Mouse (Mus musculus) lung, embryonic 14.5 days (tissue): Measurements from ENCODE around the gene Ergic1. TPM values are rescaled to one million over a fixed set of nuclear protein-coding genes. Genes with fewer than 3 reads are reported as not detected.

Experiments used
- ATAC-seq: fragments of 200-750 bp; cut with Nextera tagmentation; 2 replicates; pipeline ENCODE4 v1.8.0; 2017; ENCODE audit warnings: mild to moderate bottlenecking, moderate TSS enrichment, moderate library complexity; ENCODE audit not compliant: insufficient read depth
- DNase-seq: peaks from one replicate; pipeline ENCODE4 v3.0.0-alpha.2; 2015
- H3K27ac ChIP-seq: fragments of 300-500 bp; sonication (generic); 2 replicates; pipeline ENCODE4 v1.5.1; 2014; ENCODE audit warnings: low read depth, mild to moderate bottlenecking, moderate library complexity
- H3K27me3 ChIP-seq: fragments of 300-500 bp; sonication (generic); 2 replicates; pipeline ENCODE4 v1.6.1; 2014; ENCODE audit warnings: low read length, control low read depth; ENCODE audit not compliant: insufficient read depth
- H3K36me3 ChIP-seq: fragments of 300-500 bp; sonication (generic); 2 replicates; pipeline ENCODE4 v1.6.1; 2014; ENCODE audit warnings: control low read depth; ENCODE audit not compliant: insufficient read depth
- H3K4me1 ChIP-seq: fragments of 300-500 bp; sonication (generic); 2 replicates; pipeline ENCODE4 v1.6.1; 2014; ENCODE audit warnings: antibody characterized with exemption, control low read depth; ENCODE audit not compliant: insufficient read depth
- H3K4me2 ChIP-seq: fragments of 300-500 bp; sonication (generic); 2 replicates; pipeline ENCODE4 v1.6.1; 2014; ENCODE audit warnings: mild to moderate bottlenecking
- H3K4me3 ChIP-seq: fragments of 300-500 bp; sonication (generic); 2 replicates; pipeline ENCODE4 v1.5.1; 2014; ENCODE audit warnings: low read depth, low read length
- H3K9ac ChIP-seq: fragments of 300-500 bp; sonication (generic); 2 replicates; pipeline ENCODE4 v1.6.1; 2014
- H3K9me3 ChIP-seq: fragments of 300-500 bp; sonication (generic); 2 replicates; pipeline ENCODE4 v1.6.1; 2016; ENCODE audit warnings: low read depth, low read length, control low read depth
- CTCF ChIP-seq: IDR thresholded peaks from 2 replicates; pipeline ENCODE4 v1.5.1; 2016; ENCODE audit warnings: antibody characterized with exemption, low read depth
- WGBS: fragments of 180-500 bp; shearing (Covaris S2); extraction: QIAGEN DNeasy Blood & Tissue Kit; methylation state at CpG from one replicate; pipeline ENCODE4 v1.1.7; 2014; 5-methylcytosine and 5-hydroxymethylcytosine counted together
- polyA plus RNA-seq: library from polyadenylated mRNA; unstranded; fragments of >200 nt; fragmentation: Nextera tagmentation; extraction: Ambion mirVana; gene quantifications from 2 replicates; pipeline ENCODE4 v1.2.1, GENCODE M21; 2014

Ergic1 gene
- polyA plus RNA-seq, 1 experiment from 2014 or later: 125 TPM

- Histone ChIP-seq H3K9me3 (no peaks in the 10 kb centered on the region), H3K4me3 (peak overlapping the region; percentile 80), H3K4me2 (peak overlapping the region; percentile 77), H3K27ac (peak overlapping the region; percentile 80), H3K36me3 (no peaks in the 10 kb centered on the region), H3K27me3 (no peaks in the 10 kb centered on the region), H3K9ac (peak overlapping the region; percentile 69), H3K4me1 (peaks cover 6% of the 10 kb centered on the region; the same call in 1 of the 2 replicates)
- DNase-seq (peak; percentile 95), ATAC-seq (peak; percentile 90)
- TF ChIP-seq CTCF: no peak
- WGBS: 0% methylated on average over 30 of the region's 30 CpGs
These were observed 114.9 kb downstream of the Ergic1 start for GRCm38 (mm10) chr17:26676252-26676615.

DNA sequence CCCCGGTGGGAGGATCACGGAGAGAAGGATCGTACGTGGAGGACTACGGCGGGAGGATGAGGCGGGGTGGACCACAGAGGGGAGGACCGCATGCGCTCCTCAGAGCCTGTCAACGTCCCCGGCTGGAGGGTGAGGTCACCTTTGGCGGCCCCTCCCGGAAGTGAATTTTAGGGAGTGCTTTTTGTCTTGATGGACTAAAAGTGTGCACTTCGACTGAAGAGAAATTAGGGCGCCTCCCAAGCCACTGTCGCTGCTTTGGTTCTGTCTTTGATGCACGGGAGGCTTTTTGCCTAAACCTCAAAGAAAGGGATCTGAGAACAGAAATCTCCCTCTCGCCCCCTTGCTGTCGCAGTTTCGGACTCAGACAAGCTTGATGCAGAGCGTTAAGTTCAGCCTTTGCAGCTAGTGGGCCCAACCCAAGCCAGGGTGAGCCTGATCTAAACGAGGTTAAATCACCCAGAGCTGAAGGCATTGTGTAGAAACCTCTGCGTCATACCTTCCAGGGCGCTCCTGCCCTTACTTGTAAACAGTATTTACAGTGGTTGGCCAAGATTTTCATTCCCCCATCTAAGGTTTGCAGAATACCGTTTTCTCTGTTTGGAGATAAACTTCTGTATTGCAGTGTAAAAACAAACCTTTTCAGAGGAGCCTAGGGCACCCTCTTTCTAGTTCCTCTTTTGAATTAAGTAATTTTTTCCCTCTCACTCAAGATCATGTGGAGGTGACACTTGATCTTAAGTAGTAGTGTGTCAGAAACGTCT lies 115.5 kb downstream of the Ergic1 start:
- WGBS: 1% methylated on average over 26 of the region's 26 CpGs
- no peaks in the 10 kb centered on the region for H3K27me3 ChIP-seq
- peak overlapping the region; percentile 80 for H3K4me3 ChIP-seq
- no peaks in the 10 kb centered on the region for H3K36me3 ChIP-seq
- TF ChIP-seq CTCF: peak; percentile 27; the same call in 1 of the 2 replicates
- peak overlapping the region; percentile 80 for H3K27ac ChIP-seq
- peak; percentile 76 for DNase-seq
- peak; percentile 90 for ATAC-seq
- H3K4me1 ChIP-seq: peaks cover 6% of the 10 kb centered on the region; the same call in 1 of the 2 replicates
- peak overlapping the region; percentile 69 for H3K9ac ChIP-seq
- no peaks in the 10 kb centered on the region for H3K9me3 ChIP-seq
- H3K4me2 ChIP-seq: peak overlapping the region; percentile 77

DNA sequence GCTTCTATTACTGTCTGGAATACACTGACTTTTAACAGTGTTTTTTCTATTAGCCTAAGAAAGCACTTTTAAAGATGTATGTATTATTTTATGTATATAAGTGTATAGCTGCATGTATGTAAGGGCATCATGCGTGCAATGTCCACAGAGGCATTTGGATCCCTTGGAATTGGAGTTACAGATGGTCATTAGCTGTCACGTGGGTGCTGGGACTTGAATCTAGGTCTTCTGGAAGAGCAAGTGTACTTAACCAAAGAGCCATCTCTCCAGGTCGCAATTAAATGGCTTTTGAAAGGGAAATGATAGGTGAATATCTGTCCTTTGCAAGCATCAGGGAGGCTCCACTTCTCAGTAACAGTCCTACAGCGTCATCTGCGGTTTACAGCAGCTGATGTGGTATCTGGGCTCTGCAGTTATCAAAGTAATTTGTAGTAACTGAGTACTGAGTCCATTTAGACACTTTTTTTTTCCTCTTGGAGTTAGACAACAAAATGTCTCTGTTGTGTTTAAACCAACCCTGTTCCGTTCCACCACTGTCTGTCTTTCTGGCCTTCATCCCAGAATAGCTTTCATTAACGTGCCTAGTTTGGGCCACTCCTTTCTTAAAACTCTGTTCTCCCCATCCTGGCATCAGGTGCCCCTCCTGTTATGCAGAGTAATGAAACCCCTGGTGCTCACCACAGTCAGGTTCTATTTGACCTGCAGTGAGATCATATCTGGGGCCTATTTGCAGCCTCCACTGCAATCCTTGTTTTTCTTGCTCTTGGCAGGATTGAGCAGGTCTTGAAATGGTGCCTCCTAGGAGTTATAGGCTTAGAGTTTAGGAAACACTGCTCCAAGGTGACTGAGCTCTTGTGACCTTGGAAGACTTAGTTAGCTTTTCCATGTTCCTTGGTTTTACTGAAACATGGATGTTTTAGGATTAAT lies 116.7 kb downstream of the Ergic1 start:
- H3K27ac ChIP-seq: no peak overlapping the region
- ATAC-seq: no peak

DNA sequence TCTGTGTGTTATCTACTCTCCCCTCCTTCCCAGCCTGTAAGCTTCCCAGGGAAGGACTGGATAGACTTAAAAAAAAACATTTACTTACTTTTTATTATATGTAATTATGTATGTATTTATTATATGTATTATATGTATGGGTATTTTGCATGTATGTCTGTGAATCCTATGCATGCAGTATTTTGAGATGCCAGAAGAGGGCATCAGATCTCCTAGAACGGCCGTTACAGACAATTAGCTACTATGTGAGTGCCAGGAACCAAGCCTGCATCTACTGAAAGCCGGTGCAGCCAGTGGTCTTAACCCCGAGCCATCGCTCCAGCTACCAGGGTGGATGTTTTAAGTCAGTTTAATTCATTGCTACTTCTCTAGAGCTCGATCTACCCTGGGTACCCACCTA lies 120.0 kb downstream of the Ergic1 start:
- no peak overlapping the region for H3K4me3 ChIP-seq
- ATAC-seq (no peak), DNase-seq (no peak)
- H3K4me2 ChIP-seq: no peak overlapping the region
- TF ChIP-seq CTCF: peak; percentile 17; the same call in 1 of the 2 replicates
- peaks cover 6% of the 10 kb centered on the region; the same call in 1 of the 2 replicates for H3K4me1 ChIP-seq
- peaks cover 8% of the 10 kb centered on the region; the same call in 1 of the 2 replicates for H3K36me3 ChIP-seq
- H3K27me3 ChIP-seq: no peaks in the 10 kb centered on the region
- H3K27ac ChIP-seq: no peak overlapping the region
- no peaks in the 10 kb centered on the region for H3K9me3 ChIP-seq
- WGBS: 84% methylated on average over 6 of the region's 6 CpGs
- no peak overlapping the region for H3K9ac ChIP-seq

More for the DNA sequence above, 116.7 kb downstream of the Ergic1 start:
- H3K36me3 ChIP-seq: peaks cover under 1% of the 10 kb centered on the region; the same call in 1 of the 2 replicates
- no peaks in the 10 kb centered on the region for H3K27me3 ChIP-seq
- 75% methylated on average over 7 of the region's 7 CpGs for whole genome bisulfite sequencing
- peaks cover 6% of the 10 kb centered on the region; the same call in 1 of the 2 replicates for H3K4me1 ChIP-seq
- TF ChIP-seq CTCF: no peak
- peak overlapping the region; percentile 77 for H3K4me2 ChIP-seq
- no peak for DNase-seq
- H3K9me3 ChIP-seq: no peaks in the 10 kb centered on the region
- 0 out of 2 replicates have a peak overlapping the region, but pooled peaks have one; percentile 80 for H3K4me3 ChIP-seq
- no peak overlapping the region for H3K9ac ChIP-seq

DNA sequence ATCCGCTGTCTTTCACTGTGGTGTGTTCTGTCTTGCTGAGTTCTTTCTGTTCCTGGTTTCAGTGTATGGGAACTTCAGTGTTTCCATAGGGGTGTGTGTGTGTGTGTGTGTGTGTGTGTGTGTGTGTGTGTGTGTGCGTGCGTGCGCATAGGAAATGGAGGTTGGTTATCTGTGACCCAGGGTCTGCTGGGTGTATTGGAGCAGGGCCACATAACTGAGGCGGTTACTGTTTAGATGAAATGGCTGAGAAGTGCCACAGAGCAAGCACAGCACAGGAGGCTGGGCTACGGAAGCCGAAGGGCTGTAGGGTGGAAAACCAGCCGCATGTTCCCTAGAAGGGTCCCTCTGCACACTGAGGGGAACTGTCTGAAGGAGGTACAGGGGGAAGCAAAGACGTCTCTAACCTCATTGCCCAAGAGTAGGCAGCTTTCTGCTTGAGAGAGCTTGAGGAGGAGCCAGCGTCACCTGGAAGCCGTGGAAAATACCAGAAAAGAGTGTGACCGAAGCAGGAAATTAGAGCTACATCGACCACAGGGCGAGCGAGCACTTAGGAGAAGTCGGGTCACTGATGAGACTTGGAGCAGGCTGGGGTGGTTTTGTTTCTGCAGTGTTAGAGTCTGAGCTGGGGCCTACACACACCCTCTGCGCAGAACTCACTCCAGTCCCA lies 125.2 kb downstream of the Ergic1 start:
- no peak for TF ChIP-seq CTCF
- DNase-seq (no peak), ATAC-seq (no peak)
- Histone ChIP-seq H3K9me3 (no peaks in the 10 kb centered on the region), H3K4me3 (no peak overlapping the region), H3K27me3 (no peaks in the 10 kb centered on the region), H3K4me2 (no peak overlapping the region), H3K4me1 (no peaks in the 10 kb centered on the region), H3K9ac (no peak overlapping the region), H3K27ac (no peak overlapping the region), H3K36me3 (peaks cover 8% of the 10 kb centered on the region; the same call in 1 of the 2 replicates)
- WGBS: 85% methylated on average over 17 of the region's 17 CpGs

DNA sequence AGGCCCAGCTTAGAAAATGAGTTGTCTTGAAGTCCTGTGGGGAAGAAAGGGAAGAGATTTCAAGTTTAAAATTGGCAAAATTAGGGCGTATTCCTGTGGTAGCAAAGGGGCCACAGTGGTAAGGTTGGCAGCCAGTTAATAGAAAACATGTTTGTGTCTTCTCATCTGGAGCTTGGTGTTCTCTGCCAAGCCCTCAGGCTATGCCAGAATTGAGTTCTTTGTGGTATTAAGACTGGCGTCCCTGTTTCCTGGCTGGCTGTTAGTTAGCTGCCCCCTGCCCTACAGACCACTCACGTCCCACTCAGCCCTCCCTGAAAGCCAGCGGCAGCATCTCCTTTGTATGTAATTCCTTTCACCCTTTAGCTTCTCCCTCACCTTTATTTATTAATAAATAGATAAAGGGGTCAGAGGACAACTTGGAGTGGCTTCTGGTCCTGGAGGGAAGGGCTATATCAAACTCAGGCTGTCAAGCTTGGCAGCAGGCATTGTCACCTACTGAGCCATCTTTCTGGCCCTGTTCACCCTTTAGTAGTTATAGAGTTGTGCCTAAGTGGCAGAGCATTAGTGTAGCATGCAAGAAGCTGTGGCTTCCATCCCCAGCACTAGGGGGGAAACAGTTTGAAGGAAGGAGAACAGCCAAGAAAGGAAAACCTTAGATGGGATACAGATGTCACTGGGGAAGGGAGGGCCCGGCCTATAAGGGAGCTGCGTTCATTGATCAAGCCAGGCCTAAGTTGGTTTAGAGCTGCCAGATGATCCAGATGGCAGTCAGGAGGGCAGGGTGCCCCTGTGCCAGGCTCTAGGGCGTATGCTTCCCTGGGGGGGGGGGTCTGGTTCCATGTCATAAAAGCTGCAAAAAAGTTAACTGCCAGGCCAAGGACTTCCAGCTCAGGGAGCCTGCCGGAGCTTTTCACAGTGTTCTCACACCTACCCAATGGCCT lies 127.8 kb downstream of the Ergic1 start:
- H3K27ac ChIP-seq: no peak overlapping the region
- H3K9me3 ChIP-seq: no peaks in the 10 kb centered on the region
- H3K4me2 ChIP-seq: no peak overlapping the region
- no peak for TF ChIP-seq CTCF
- no peak overlapping the region for H3K9ac ChIP-seq
- H3K27me3 ChIP-seq: no peaks in the 10 kb centered on the region
- no peaks in the 10 kb centered on the region for H3K4me1 ChIP-seq
- H3K36me3 ChIP-seq: peaks cover 5% of the 10 kb centered on the region; the same call in 1 of the 2 replicates
- 66% methylated on average over 8 of the region's 8 CpGs for WGBS
- DNase-seq (no peak), ATAC-seq (no peak)
- no peak overlapping the region for H3K4me3 ChIP-seq
